ENCODE assay signal across 17 mouse cellular contexts in genomic region chr2:118775396-118775795, GRCm38 (mm10). TPM values are rescaled to one million over a fixed set of nuclear protein-coding genes. Genes with fewer than 3 reads are reported as not detected.
DNase-seq lines count a peak whose midpoint lies in the region; ATAC-seq and TF ChIP-seq lines count a peak whose summit lies in the region.
"Had no signal": no experiment of that assay in that cellular context is flagged by ENCODE, and none has a peak within 500 bp of the region (broad histone marks: within the 10 kb centered on the region; RNA-seq: fewer than 3 reads in every experiment).

No protein-coding gene starts in this region.

- TF ChIP-seq RAD21 in MEL (IDR thresholded peaks at IDR 0.05; ENCODE audit: low read depth, low read length), result no peak

- no peak for DNase-seq in forebrain, embryonic 11.5 days (ENCODE audit: low spot score)
- DNase-seq in lung, embryonic 14.5 days, result peak; percentile 76
- DNase-seq in lung, postnatal 36 days, result no peak
- DNase-seq in MEL (ENCODE audit: low read depth, low spot score), result no peak
- peak; percentile 75 for DNase-seq in cerebellum, postnatal 10 days
- no peak for DNase-seq in urinary bladder, postnatal 4 days (ENCODE audit: low spot score in 2 of 2)
- DNase-seq in thymus, postnatal 25 days, result no peak
- DNase-seq: adrenal gland, adult 2 months; heart, postnatal 36 days; kidney, postnatal 10 days; right cerebral cortex, postnatal 4 days had no signal

- no peak overlapping the region for H3K4me2 ChIP-seq in forebrain, embryonic 15.5 days (replicated peaks)
- no peak overlapping the region for H3K4me2 ChIP-seq in forebrain, embryonic 11.5 days (ENCODE audit: low read depth, low read length, severe bottlenecking)
- no peak overlapping the region for H3K4me2 ChIP-seq in lung, embryonic 14.5 days
- H3K4me2 ChIP-seq: liver, embryonic 12.5 days had no signal

- ATAC-seq in forebrain, embryonic 15.5 days (replicated peaks), result no peak
- no peak for ATAC-seq in forebrain, embryonic 11.5 days (replicated peaks; ENCODE audit: low FRiP score)
- no peak for ATAC-seq in lung, embryonic 14.5 days (ENCODE audit: insufficient read depth)
- ATAC-seq: liver, embryonic 12.5 days had no signal

- no peaks in the 10 kb centered on the region for H3K79me2 ChIP-seq in MEL (ENCODE audit: control insufficient read depth, insufficient read depth, low read length, poor library complexity)

- peaks cover 31% of the 10 kb centered on the region for H3K4me1 ChIP-seq in forebrain, embryonic 15.5 days
- H3K4me1 ChIP-seq in forebrain, embryonic 11.5 days (replicated peaks; ENCODE audit: control insufficient read depth, insufficient read depth, low read length), result no peaks in the 10 kb centered on the region; the same call in 1 of the 2 replicates
- peaks cover 8% of the 10 kb centered on the region for H3K4me1 ChIP-seq in lung, embryonic 14.5 days (ENCODE audit: insufficient read depth)
- peaks cover 13 to 48% of the 10 kb centered on the region in 2 experiments for H3K4me1 ChIP-seq in MEL (ENCODE audit: control insufficient read depth in 1 of 2, insufficient read depth in 2 of 2, low read length in 2 of 2)

- no peak overlapping the region for H3K9ac ChIP-seq in forebrain, embryonic 15.5 days (replicated peaks)
- H3K9ac ChIP-seq in forebrain, embryonic 11.5 days (ENCODE audit: low read length), result no peak overlapping the region
- no peak overlapping the region for H3K9ac ChIP-seq in lung, embryonic 14.5 days
- H3K9ac ChIP-seq in MEL (ENCODE audit: control insufficient read depth, low read depth, low read length, poor library complexity, severe bottlenecking), result no peak overlapping the region
- H3K9ac ChIP-seq: liver, embryonic 12.5 days had no signal

- H3K36me3 ChIP-seq in forebrain, embryonic 15.5 days, result no peaks in the 10 kb centered on the region
- H3K36me3 ChIP-seq in forebrain, embryonic 11.5 days (ENCODE audit: control insufficient read depth, insufficient read depth, low read length), result no peaks in the 10 kb centered on the region
- no peaks in the 10 kb centered on the region for H3K36me3 ChIP-seq in lung, embryonic 14.5 days (ENCODE audit: insufficient read depth)
- peaks cover 0 to 13% of the 10 kb centered on the region in 2 experiments; a peak in 2 of 4 replicates for H3K36me3 ChIP-seq in MEL (ENCODE audit: control insufficient read depth in 1 of 2, insufficient read depth in 2 of 2, low read length in 2 of 2)
- H3K36me3 ChIP-seq: liver, embryonic 12.5 days had no signal

- TF ChIP-seq POLR2A in MEL (IDR thresholded peaks at IDR 0.05; ENCODE audit: control insufficient read depth in 1 of 2, insufficient read depth in 1 of 2, low read depth in 1 of 2, low read length in 2 of 2, poor library complexity in 1 of 2), result no peak

- peak overlapping the region; percentile 85 for H3K27ac ChIP-seq in forebrain, embryonic 15.5 days (replicated peaks)
- H3K27ac ChIP-seq in forebrain, embryonic 11.5 days (ENCODE audit: low read depth, low read length), result no peak overlapping the region
- H3K27ac ChIP-seq in lung, embryonic 14.5 days (ENCODE audit: low read depth), result peak overlapping the region; percentile 44; the same call in 1 of the 2 replicates
- H3K27ac ChIP-seq in MEL (ENCODE audit: control insufficient read depth, low read depth, low read length), result no peak overlapping the region
- H3K27ac ChIP-seq: liver, embryonic 12.5 days had no signal

- H3K4me3 ChIP-seq in forebrain, embryonic 15.5 days, result no peak overlapping the region
- H3K4me3 ChIP-seq in forebrain, embryonic 11.5 days (ENCODE audit: low read depth, low read length), result no peak overlapping the region
- H3K4me3 ChIP-seq in lung, embryonic 14.5 days (ENCODE audit: low read depth, low read length), result no peak overlapping the region
- H3K4me3 ChIP-seq in MEL (ENCODE audit: control insufficient read depth in 1 of 2, insufficient read depth in 1 of 2, low read depth in 2 of 2, low read length in 2 of 2), result no peak overlapping the region
- H3K4me3 ChIP-seq: liver, embryonic 12.5 days had no signal

- no peaks in the 10 kb centered on the region for H3K9me3 ChIP-seq in forebrain, embryonic 15.5 days
- no peaks in the 10 kb centered on the region for H3K9me3 ChIP-seq in forebrain, embryonic 11.5 days (ENCODE audit: control insufficient read depth, low read length)
- no peaks in the 10 kb centered on the region for H3K9me3 ChIP-seq in lung, embryonic 14.5 days (ENCODE audit: low read depth, low read length)
- H3K9me3 ChIP-seq in MEL (replicated peaks; ENCODE audit: insufficient read depth, low read length), result no peaks in the 10 kb centered on the region
- H3K9me3 ChIP-seq: liver, embryonic 12.5 days had no signal

- no peak for TF ChIP-seq CTCF in lung, embryonic 14.5 days (IDR thresholded peaks at IDR 0.05; ENCODE audit: low read depth)
- no peak for TF ChIP-seq CTCF in MEL (IDR thresholded peaks at IDR 0.05 in 2 of 3, conservative IDR thresholded peaks at IDR 0.05 in 1 of 3; ENCODE audit: control insufficient read depth in 1 of 3, insufficient read depth in 1 of 3, low read depth in 2 of 3, low read length in 3 of 3, poor library complexity in 1 of 3, severe bottlenecking in 1 of 3)

- WGBS in forebrain, embryonic 15.5 days, result 32% methylated on average over 1 of the region's 1 CpGs
- WGBS in forebrain, embryonic 11.5 days, result 88% methylated on average over 1 of the region's 1 CpGs
- 22% methylated on average over 1 of the region's 1 CpGs for WGBS in lung, embryonic 14.5 days

- no peaks in the 10 kb centered on the region for H3K27me3 ChIP-seq in forebrain, embryonic 15.5 days
- H3K27me3 ChIP-seq in forebrain, embryonic 11.5 days (ENCODE audit: control insufficient read depth, insufficient read depth, low read length), result peaks cover 2% of the 10 kb centered on the region; the same call in 1 of the 2 replicates
- peaks cover 5% of the 10 kb centered on the region; the same call in 1 of the 2 replicates for H3K27me3 ChIP-seq in lung, embryonic 14.5 days (ENCODE audit: insufficient read depth, low read length)
- H3K27me3 ChIP-seq in MEL (ENCODE audit: control insufficient read depth in 1 of 2, insufficient read depth in 2 of 2, low read length in 2 of 2), result no peaks in the 10 kb centered on the region

- no peak for TF ChIP-seq EP300 in MEL (IDR thresholded peaks at IDR 0.05; ENCODE audit: low read depth in 1 of 2, low read length in 2 of 2)

TF ChIP-seq in MEL, 35 proteins besides CTCF, POLR2A, EP300 and RAD21:
- TF ChIP-seq BHLHE40 (IDR thresholded peaks at IDR 0.05; ENCODE audit: borderline replicate concordance, low read depth, low read length), result no peak
- 0 out of 2 replicates have a peak, but pooled peaks have one; percentile 10 for TF ChIP-seq RCOR1 (IDR thresholded peaks at IDR 0.05; ENCODE audit: low read depth, low read length)

RNA-seq across cellular contexts. Expression of gene Phgr1, which starts 2.8 kb away (rescaled TPM):
- not detected in 2 replicates for polyA plus RNA-seq in forebrain, embryonic 15.5 days (2015; fragmentation: Nextera tagmentation; extraction: Ambion mirVana)
- not detected in 2 replicates for polyA plus RNA-seq in forebrain, embryonic 11.5 days (2014; fragmentation: Nextera tagmentation; extraction: Ambion mirVana)
- polyA plus RNA-seq in lung, embryonic 14.5 days (2014; fragmentation: Nextera tagmentation; extraction: Ambion mirVana), result not detected in 2 replicates
- not detected in 2 replicates for total RNA-seq in MEL (2012; rRNA removed)
- not detected for polyA plus RNA-seq in MEL (2012; ENCODE audit: insufficient read depth in 1 of 2, insufficient read length in 2 of 2, low read depth in 1 of 2, low replicate concordance in 2 of 2, missing spikeins in 1 of 2)
- total RNA-seq: adrenal gland, adult 2 months; granulocyte monocyte progenitor cell, adult 5-6 weeks; heart, postnatal 36 days; megakaryocyte, adult 5-6 weeks had no signal
- polyA plus RNA-seq: adrenal gland, adult 2 months; cerebellum, adult 2 months; liver, embryonic 12.5 days; urinary bladder, adult 2 months had no signal

RNA-seq across cellular contexts. Expression of gene Disp2, which starts 4.1 kb away (rescaled TPM):
- polyA plus RNA-seq in forebrain, embryonic 15.5 days (2015; fragmentation: Nextera tagmentation; extraction: Ambion mirVana), result 24.2 and 25.8 TPM in 2 replicates
- polyA plus RNA-seq in forebrain, embryonic 11.5 days (2014; fragmentation: Nextera tagmentation; extraction: Ambion mirVana), result 5.4 and 5.9 TPM in 2 replicates
- 0.59 and 0.64 TPM in 2 replicates for polyA plus RNA-seq in lung, embryonic 14.5 days (2014; fragmentation: Nextera tagmentation; extraction: Ambion mirVana)
- total RNA-seq in MEL (2012; rRNA removed), result 0.15 and 0.29 TPM in 2 replicates
- under 1 TPM in 1 of 2 experiments, not detected in 1; 0.43 TPM for polyA plus RNA-seq in MEL (2012; ENCODE audit: insufficient read depth in 1 of 2, insufficient read length in 2 of 2, low read depth in 1 of 2, low replicate concordance in 2 of 2, missing spikeins in 1 of 2)
- total RNA-seq: granulocyte monocyte progenitor cell, adult 5-6 weeks had no signal

RNA-seq across cellular contexts. Expression of gene Ccdc9b, which starts 12.9 kb away (rescaled TPM):
- 1.3 and 1.6 TPM in 2 replicates for polyA plus RNA-seq in forebrain, embryonic 15.5 days (2015; fragmentation: Nextera tagmentation; extraction: Ambion mirVana)
- 0.36 and 0.87 TPM in 2 replicates for polyA plus RNA-seq in forebrain, embryonic 11.5 days (2014; fragmentation: Nextera tagmentation; extraction: Ambion mirVana)
- 0.50 and 0.55 TPM in 2 replicates for polyA plus RNA-seq in lung, embryonic 14.5 days (2014; fragmentation: Nextera tagmentation; extraction: Ambion mirVana)
- total RNA-seq in MEL (2012; rRNA removed), result 1.3 and 1.7 TPM in 2 replicates
- polyA plus RNA-seq in MEL (2012; ENCODE audit: insufficient read depth in 1 of 2, insufficient read length in 2 of 2, low read depth in 1 of 2, low replicate concordance in 2 of 2, missing spikeins in 1 of 2), result 1 to 10 TPM in 1 of 2 experiments, not detected in 1; 2.4 TPM

RNA-seq across cellular contexts. Expression of gene Inafm2, which starts 29.8 kb away (rescaled TPM):
- 25.3 and 27.2 TPM in 2 replicates for polyA plus RNA-seq in forebrain, embryonic 15.5 days (2015; fragmentation: Nextera tagmentation; extraction: Ambion mirVana)
- 28.6 and 30.4 TPM in 2 replicates for polyA plus RNA-seq in forebrain, embryonic 11.5 days (2014; fragmentation: Nextera tagmentation; extraction: Ambion mirVana)
- 24.3 and 25.0 TPM in 2 replicates for polyA plus RNA-seq in lung, embryonic 14.5 days (2014; fragmentation: Nextera tagmentation; extraction: Ambion mirVana)
- total RNA-seq in MEL (2012; rRNA removed), result 6.7 and 8.6 TPM in 2 replicates
- polyA plus RNA-seq in MEL (2012; ENCODE audit: insufficient read depth in 1 of 2, insufficient read length in 2 of 2, low read depth in 1 of 2, low replicate concordance in 2 of 2, missing spikeins in 1 of 2), result 10 to 100 TPM in 1 of 2 experiments, not detected in 1; 14.5 TPM

RNA-seq across cellular contexts. Expression of gene Knstrn, which starts 38.4 kb away (rescaled TPM):
- polyA plus RNA-seq in forebrain, embryonic 15.5 days (2015; fragmentation: Nextera tagmentation; extraction: Ambion mirVana), result 59.0 and 69.4 TPM in 2 replicates
- polyA plus RNA-seq in forebrain, embryonic 11.5 days (2014; fragmentation: Nextera tagmentation; extraction: Ambion mirVana), result 196 and 202 TPM in 2 replicates
- 142 and 145 TPM in 2 replicates for polyA plus RNA-seq in lung, embryonic 14.5 days (2014; fragmentation: Nextera tagmentation; extraction: Ambion mirVana)
- 80.6 and 83.6 TPM in 2 replicates for total RNA-seq in MEL (2012; rRNA removed)
- polyA plus RNA-seq in MEL (2012; ENCODE audit: insufficient read depth in 1 of 2, insufficient read length in 2 of 2, low read depth in 1 of 2, low replicate concordance in 2 of 2, missing spikeins in 1 of 2), result 100 to 1,000 TPM; 132 to 138 TPM

Comparison
In these comparisons a context has a peak if more than half of its experiments do, and no peak if none do; other contexts are left out.
1. H3K27ac ChIP-seq: peak in forebrain, embryonic 15.5 days (single experiment) and lung, embryonic 14.5 days (single experiment); none in forebrain, embryonic 11.5 days (single experiment) and MEL (single experiment).
2. DNase-seq: peak in lung, embryonic 14.5 days (single experiment) and cerebellum, postnatal 10 days (2 of 2); none in forebrain, embryonic 11.5 days (single experiment), lung, postnatal 36 days (single experiment), MEL (single experiment), urinary bladder, postnatal 4 days (0 of 2) and thymus, postnatal 25 days (single experiment).